Mouse (Mus musculus): Measurements from ENCODE around the gene Igfbp6. TPM values are rescaled to one million over a fixed set of nuclear protein-coding genes. Genes with fewer than 3 reads are reported as not detected.

Gene Igfbp6
- polyA plus RNA-seq, 1 experiment from 2014 or later: 0.17 TPM

- Histone ChIP-seq H3K27ac (no peak overlapping the region), H3K4me3 (no peak overlapping the region), H3K27me3 (ENCODE audit: poor library complexity, severe bottlenecking) (no peaks in the 10 kb centered on the region), H3K36me3 (replicated peaks) (peaks cover 17% of the 10 kb centered on the region), H3K4me1 (no peaks in the 10 kb centered on the region), H3K9me3 (no peaks in the 10 kb centered on the region)
- WGBS: 22% methylated on average over 6 of the region's 6 CpGs
- DNase-seq (ENCODE audit: extremely low spot score, low spot score): peak; percentile 63
Observed at GRCm38 (mm10) chr15:102178279-102178678, 34.1 kb downstream of the Igfbp6 start.

GRCm38 (mm10) chr15:102179106-102179505 is 34.9 kb downstream of the Igfbp6 start:
- peaks cover 23% of the 10 kb centered on the region for H3K36me3 ChIP-seq (replicated peaks)
- no peaks in the 10 kb centered on the region for H3K9me3 ChIP-seq
- no peaks in the 10 kb centered on the region for H3K4me1 ChIP-seq
- no peak overlapping the region for H3K4me3 ChIP-seq
- H3K27me3 ChIP-seq (ENCODE audit: poor library complexity, severe bottlenecking): no peaks in the 10 kb centered on the region
- DNase-seq (ENCODE audit: extremely low spot score, low spot score): no peak
- H3K27ac ChIP-seq: 0 out of 2 replicates have a peak overlapping the region, but pooled peaks have one; percentile 12
- 84% methylated on average over 9 of the region's 9 CpGs for WGBS

GRCm38 (mm10) chr15:102179924-102180323 is 35.8 kb downstream of the Igfbp6 start:
- 94% methylated on average over 14 of the region's 14 CpGs for WGBS
- no peaks in the 10 kb centered on the region for H3K27me3 ChIP-seq (ENCODE audit: poor library complexity, severe bottlenecking)

GRCm38 (mm10) chr15:102183076-102183475 is 38.9 kb downstream of the Igfbp6 start:
- H3K27ac ChIP-seq: no peak overlapping the region
- H3K36me3 ChIP-seq (replicated peaks): peaks cover 45% of the 10 kb centered on the region
- no peaks in the 10 kb centered on the region for H3K27me3 ChIP-seq (ENCODE audit: poor library complexity, severe bottlenecking)
- H3K4me3 ChIP-seq: no peak overlapping the region
- no peak for DNase-seq (ENCODE audit: extremely low spot score, low spot score)
- 88% methylated on average over 3 of the region's 3 CpGs for WGBS
- peaks cover 2% of the 10 kb centered on the region for H3K4me1 ChIP-seq
- H3K9me3 ChIP-seq: no peaks in the 10 kb centered on the region

More at GRCm38 (mm10) chr15:102179924-102180323, 35.8 kb downstream of the Igfbp6 start:
- H3K36me3 ChIP-seq (replicated peaks): peaks cover 30% of the 10 kb centered on the region
- H3K27ac ChIP-seq: peak overlapping the region; percentile 20; the same call in 1 of the 2 replicates
- H3K4me1 ChIP-seq: no peaks in the 10 kb centered on the region
- no peak for DNase-seq (ENCODE audit: extremely low spot score, low spot score)
- no peaks in the 10 kb centered on the region for H3K9me3 ChIP-seq
- no peak overlapping the region for H3K4me3 ChIP-seq

GRCm38 (mm10) chr15:102186239-102186638 is 42.1 kb downstream of the Igfbp6 start:
- no peaks in the 10 kb centered on the region for H3K9me3 ChIP-seq
- DNase-seq (ENCODE audit: extremely low spot score, low spot score): no peak
- peaks cover 13% of the 10 kb centered on the region for H3K4me1 ChIP-seq
- H3K36me3 ChIP-seq (replicated peaks): peaks cover 36% of the 10 kb centered on the region
- H3K27me3 ChIP-seq (ENCODE audit: poor library complexity, severe bottlenecking): no peaks in the 10 kb centered on the region
- 82% methylated on average over 11 of the region's 11 CpGs for WGBS
- no peak overlapping the region for H3K4me3 ChIP-seq
- no peak overlapping the region for H3K27ac ChIP-seq

- H3K27me3 ChIP-seq (ENCODE audit: poor library complexity, severe bottlenecking): no peaks in the 10 kb centered on the region
- H3K36me3 ChIP-seq (replicated peaks): peaks cover 36% of the 10 kb centered on the region
- H3K4me1 ChIP-seq: peaks cover 25% of the 10 kb centered on the region
- WGBS: 93% methylated on average over 10 of the region's 10 CpGs
- DNase-seq (ENCODE audit: extremely low spot score, low spot score): no peak
- H3K4me3 ChIP-seq: no peak overlapping the region
- H3K27ac ChIP-seq: peak overlapping the region; percentile 62
- H3K9me3 ChIP-seq: no peaks in the 10 kb centered on the region
Observed at GRCm38 (mm10) chr15:102188096-102188495, 43.9 kb downstream of the Igfbp6 start.

- Histone ChIP-seq H3K27me3 (ENCODE audit: poor library complexity, severe bottlenecking) (no peaks in the 10 kb centered on the region), H3K4me1 (peaks cover 25% of the 10 kb centered on the region), H3K4me3 (no peak overlapping the region), H3K9me3 (no peaks in the 10 kb centered on the region), H3K36me3 (replicated peaks) (peaks cover 32% of the 10 kb centered on the region), H3K27ac (peak overlapping the region; percentile 62; the same call in 1 of the 2 replicates)
- no peak for DNase-seq (ENCODE audit: extremely low spot score, low spot score)
- WGBS: 66% methylated on average over 6 of the region's 6 CpGs
Observed at GRCm38 (mm10) chr15:102188883-102189282, 44.7 kb downstream of the Igfbp6 start.

GRCm38 (mm10) chr15:102191699-102192098 is 47.5 kb downstream of the Igfbp6 start:
- no peak overlapping the region for H3K27ac ChIP-seq
- H3K36me3 ChIP-seq (replicated peaks): peaks cover 7% of the 10 kb centered on the region; the same call in 1 of the 2 replicates
- WGBS: 80% methylated on average over 7 of the region's 7 CpGs
- peaks cover 25% of the 10 kb centered on the region for H3K4me1 ChIP-seq
- no peaks in the 10 kb centered on the region for H3K27me3 ChIP-seq (ENCODE audit: poor library complexity, severe bottlenecking)
- no peak overlapping the region for H3K4me3 ChIP-seq
- DNase-seq (ENCODE audit: extremely low spot score, low spot score): no peak
- no peaks in the 10 kb centered on the region for H3K9me3 ChIP-seq

- no peak overlapping the region for H3K27ac ChIP-seq
- peaks cover 25% of the 10 kb centered on the region for H3K4me1 ChIP-seq
- 82% methylated on average over 7 of the region's 7 CpGs for WGBS
Observed at GRCm38 (mm10) chr15:102192271-102192812, 48.2 kb downstream of the Igfbp6 start.

GRCm38 (mm10) chr15:102192820-102193386 is 48.7 kb downstream of the Igfbp6 start:
- H3K36me3 ChIP-seq (replicated peaks): peaks cover 4% of the 10 kb centered on the region; the same call in 1 of the 2 replicates
- no peaks in the 10 kb centered on the region for H3K9me3 ChIP-seq
- H3K27me3 ChIP-seq (ENCODE audit: poor library complexity, severe bottlenecking): no peaks in the 10 kb centered on the region
- H3K27ac ChIP-seq: no peak overlapping the region
- WGBS: 65% methylated on average over 5 of the region's 5 CpGs
- peaks cover 24% of the 10 kb centered on the region for H3K4me1 ChIP-seq
- no peak overlapping the region for H3K4me3 ChIP-seq
- no peak for DNase-seq (ENCODE audit: extremely low spot score, low spot score)

More at GRCm38 (mm10) chr15:102192271-102192812, 48.2 kb downstream of the Igfbp6 start:
- H3K4me3 ChIP-seq: no peak overlapping the region
- no peaks in the 10 kb centered on the region for H3K9me3 ChIP-seq
- DNase-seq (ENCODE audit: extremely low spot score, low spot score): no peak
- H3K27me3 ChIP-seq (ENCODE audit: poor library complexity, severe bottlenecking): no peaks in the 10 kb centered on the region
- peaks cover 5% of the 10 kb centered on the region; the same call in 1 of the 2 replicates for H3K36me3 ChIP-seq (replicated peaks)

- DNase-seq (ENCODE audit: extremely low spot score, low spot score): no peak
- Histone ChIP-seq H3K9me3 (no peaks in the 10 kb centered on the region), H3K4me1 (peaks cover 17% of the 10 kb centered on the region), H3K4me3 (no peak overlapping the region), H3K27me3 (ENCODE audit: poor library complexity, severe bottlenecking) (no peaks in the 10 kb centered on the region), H3K36me3 (replicated peaks) (peaks cover 2% of the 10 kb centered on the region; the same call in 1 of the 2 replicates), H3K27ac (no peak overlapping the region)
- WGBS: 92% methylated on average over 4 of the region's 4 CpGs
Observed at GRCm38 (mm10) chr15:102193652-102194051, 49.5 kb downstream of the Igfbp6 start.

GRCm38 (mm10) chr15:102194439-102194838 is 50.3 kb downstream of the Igfbp6 start:
- no peaks in the 10 kb centered on the region for H3K9me3 ChIP-seq
- no peaks in the 10 kb centered on the region for H3K27me3 ChIP-seq (ENCODE audit: poor library complexity, severe bottlenecking)
- 88% methylated on average over 4 of the region's 4 CpGs for WGBS
- H3K27ac ChIP-seq: no peak overlapping the region
- H3K4me1 ChIP-seq: 0 out of 2 replicates have a peak, but pooled peaks cover 12% of the 10 kb centered on the region
- no peak for DNase-seq (ENCODE audit: extremely low spot score, low spot score)
- H3K4me3 ChIP-seq: no peak overlapping the region
- peaks cover 2% of the 10 kb centered on the region; the same call in 1 of the 2 replicates for H3K36me3 ChIP-seq (replicated peaks)

GRCm38 (mm10) chr15:102195373-102195772 is 51.2 kb downstream of the Igfbp6 start:
- DNase-seq (ENCODE audit: extremely low spot score, low spot score): no peak
- Histone ChIP-seq H3K9me3 (no peaks in the 10 kb centered on the region), H3K27me3 (ENCODE audit: poor library complexity, severe bottlenecking) (no peaks in the 10 kb centered on the region), H3K4me3 (no peak overlapping the region), H3K4me1 (0 out of 2 replicates have a peak, but pooled peaks cover 12% of the 10 kb centered on the region), H3K36me3 (replicated peaks) (peaks cover 4% of the 10 kb centered on the region; the same call in 1 of the 2 replicates), H3K27ac (no peak overlapping the region)
- WGBS: 87% methylated on average over 4 of the region's 4 CpGs
